Mouse (Mus musculus): ENCODE measurements around the gene Tiam1.

Gene Tiam1

DNA sequence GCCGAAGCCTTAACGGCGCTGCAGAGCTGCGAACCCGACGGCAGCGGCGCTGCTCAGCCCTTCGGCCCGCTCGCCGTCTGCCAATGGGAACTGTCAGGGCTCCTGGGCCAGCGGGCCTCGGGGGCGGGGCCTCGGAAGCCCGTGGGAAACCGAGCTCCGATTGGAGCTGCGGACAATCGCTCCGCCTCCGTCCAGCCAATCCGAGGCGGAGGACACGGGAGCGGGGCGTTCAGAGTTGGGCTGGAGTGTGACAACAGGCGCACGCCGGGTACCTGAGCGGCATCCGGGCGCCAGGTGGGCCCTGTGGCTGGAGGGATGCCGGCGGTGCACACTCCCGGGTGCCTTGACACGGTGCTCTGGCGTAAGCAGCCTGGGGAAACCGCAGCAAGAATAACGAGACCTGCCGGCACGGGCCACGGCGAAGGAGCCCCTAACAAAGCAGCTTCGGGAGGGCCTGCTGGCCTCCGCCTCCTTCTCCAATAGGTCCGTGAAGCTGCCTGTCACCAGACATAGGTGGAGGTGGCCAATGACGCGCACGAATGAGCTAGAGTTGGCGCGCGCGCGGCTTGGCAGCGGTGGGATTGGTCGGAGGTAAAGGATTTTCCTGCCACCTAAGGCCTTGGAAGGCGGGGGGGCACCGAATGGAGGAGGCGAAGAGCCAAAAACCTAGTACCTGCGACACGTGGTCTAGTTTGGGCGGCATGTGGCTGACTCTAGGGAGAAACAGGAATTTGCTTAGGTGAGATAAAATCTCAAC is at the start of gene Tiam1:
Gene Tiam1 (minus strand): TSS at position 10 of the 757 bp plus-strand sequence.
- peak; percentile 99 for DNase-seq (ENCODE audit: low read depth, low spot score)

- no peak for DNase-seq (ENCODE audit: low read depth, low spot score)
Measured at GRCm38 (mm10) chr16:90191289-90191688, 47.7 kb upstream of the Tiam1 start.

- peak; percentile 81 for DNase-seq (ENCODE audit: low read depth, low spot score)
Measured at GRCm38 (mm10) chr16:90187453-90187852, 43.9 kb upstream of the Tiam1 start.

- peak; percentile 88 for DNase-seq (ENCODE audit: low read depth, low spot score)
Measured at GRCm38 (mm10) chr16:90185928-90186588, 42.5 kb upstream of the Tiam1 start.

DNA sequence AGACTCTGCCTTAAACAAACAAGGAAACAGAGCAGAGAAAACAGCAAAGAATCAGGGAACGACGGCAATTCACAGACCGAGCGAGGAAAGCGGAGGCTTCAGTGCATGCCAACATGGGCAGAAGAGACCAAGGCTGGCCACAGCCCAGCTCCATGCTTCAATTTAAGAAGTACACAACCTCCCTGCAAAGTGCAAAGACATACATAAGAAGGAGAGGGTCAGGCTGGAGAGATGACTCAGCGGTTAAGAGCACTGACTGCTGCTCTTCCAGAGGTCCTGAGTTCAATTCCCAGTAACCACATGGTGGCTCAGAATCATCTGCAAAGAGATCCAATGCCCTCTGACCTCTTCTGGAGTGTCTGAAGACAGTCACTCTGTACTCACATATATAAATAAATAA is 40.6 kb upstream of the Tiam1 start:
- DNase-seq (ENCODE audit: low read depth, low spot score): no peak

GRCm38 (mm10) chr16:90181673-90182072 is 38.1 kb upstream of the Tiam1 start:
- DNase-seq (ENCODE audit: low read depth, low spot score): no peak

GRCm38 (mm10) chr16:90180975-90181374 is 37.4 kb upstream of the Tiam1 start:
- no peak for DNase-seq (ENCODE audit: low read depth, low spot score)

DNA sequence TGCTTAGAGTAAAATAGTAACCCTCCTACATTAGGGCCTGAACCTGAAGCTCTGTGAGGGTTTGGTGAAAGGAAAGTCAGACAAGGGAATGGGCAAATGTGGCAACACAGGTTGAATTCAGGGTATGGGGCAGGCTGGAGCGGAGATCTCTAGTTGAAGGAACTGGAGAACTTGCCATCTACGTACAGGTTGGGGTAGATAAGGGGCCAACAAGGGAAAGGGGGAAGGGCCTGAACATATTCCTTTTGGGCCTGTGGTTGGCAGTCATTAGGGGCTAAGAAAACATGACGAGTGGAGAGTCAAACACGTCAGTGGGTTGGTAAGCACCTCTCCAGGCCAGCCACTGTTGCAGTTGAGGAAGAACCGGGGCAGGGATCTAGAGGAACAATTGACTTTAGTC is 36.3 kb upstream of the Tiam1 start:
- DNase-seq (ENCODE audit: low read depth, low spot score): no peak

DNA sequence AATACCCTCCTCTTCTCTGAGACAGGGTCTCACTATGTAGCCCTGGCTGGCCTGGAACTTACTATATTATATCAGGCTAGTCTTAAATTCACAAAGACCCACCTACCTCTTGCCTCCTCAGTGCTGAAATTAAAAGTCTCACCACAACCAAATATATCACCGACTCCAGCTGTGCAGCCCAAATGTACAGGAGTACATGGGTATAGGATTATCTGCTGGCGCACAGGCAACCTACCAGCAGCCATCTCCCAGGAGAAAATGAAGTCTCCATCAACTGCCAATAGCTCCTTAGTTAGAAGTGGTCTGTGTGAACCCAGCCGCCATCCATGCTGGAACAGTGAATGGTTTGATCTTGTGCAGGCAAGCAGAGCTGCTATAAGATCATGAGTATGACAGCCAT is 34.8 kb upstream of the Tiam1 start:
- DNase-seq (ENCODE audit: low read depth, low spot score): no peak

- DNase-seq (ENCODE audit: low read depth, low spot score): no peak
Measured at GRCm38 (mm10) chr16:90177425-90177824, 33.9 kb upstream of the Tiam1 start.

- DNase-seq (ENCODE audit: low read depth, low spot score): peak; percentile 82
Measured at GRCm38 (mm10) chr16:90176472-90176871, 32.9 kb upstream of the Tiam1 start.

GRCm38 (mm10) chr16:90171416-90171815 is 27.8 kb upstream of the Tiam1 start:
- DNase-seq (ENCODE audit: low read depth, low spot score): no peak

DNA sequence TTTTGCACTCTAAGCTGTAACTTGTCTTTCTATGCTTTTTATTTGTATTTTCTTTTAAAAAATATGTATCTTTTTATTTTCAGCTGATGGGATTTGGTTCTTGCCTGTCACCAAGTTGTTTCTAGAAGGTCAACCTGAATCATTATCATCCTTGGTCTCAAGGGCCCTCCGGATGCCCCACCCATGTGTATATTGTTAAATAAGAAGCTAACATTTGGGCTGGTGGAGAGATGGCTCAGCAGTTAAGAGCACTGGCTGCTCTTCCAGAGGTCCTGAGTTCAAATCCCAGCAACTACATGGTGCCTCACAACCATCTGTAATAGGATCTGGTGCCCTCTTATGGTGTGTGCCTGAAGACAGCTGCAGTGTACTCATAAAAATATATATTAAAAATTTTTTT is 27.1 kb upstream of the Tiam1 start:
- no peak for DNase-seq (ENCODE audit: low read depth, low spot score)

- no peak for DNase-seq (ENCODE audit: low read depth, low spot score)
Measured at GRCm38 (mm10) chr16:90169863-90170630, 26.5 kb upstream of the Tiam1 start.

DNA sequence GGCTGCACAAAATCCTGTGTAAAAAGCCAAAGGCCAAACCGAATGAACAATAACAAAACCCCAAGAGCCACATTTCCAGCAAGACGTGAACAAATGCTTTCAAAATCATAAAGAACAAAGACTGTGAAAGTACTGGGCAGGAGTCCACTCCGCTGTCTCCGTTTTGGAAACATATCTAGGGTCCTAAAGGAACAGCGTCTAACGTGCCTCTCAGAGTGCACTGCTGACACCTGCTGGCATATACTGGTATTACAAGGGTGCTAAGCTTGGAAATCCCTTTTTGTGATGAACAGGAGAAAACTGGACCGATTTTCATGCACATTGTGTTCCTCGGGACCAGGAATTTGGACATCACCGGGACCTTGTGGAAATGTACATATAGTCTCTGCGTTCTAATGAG is 24.1 kb upstream of the Tiam1 start:
- DNase-seq (ENCODE audit: low read depth, low spot score): peak; percentile 86

DNA sequence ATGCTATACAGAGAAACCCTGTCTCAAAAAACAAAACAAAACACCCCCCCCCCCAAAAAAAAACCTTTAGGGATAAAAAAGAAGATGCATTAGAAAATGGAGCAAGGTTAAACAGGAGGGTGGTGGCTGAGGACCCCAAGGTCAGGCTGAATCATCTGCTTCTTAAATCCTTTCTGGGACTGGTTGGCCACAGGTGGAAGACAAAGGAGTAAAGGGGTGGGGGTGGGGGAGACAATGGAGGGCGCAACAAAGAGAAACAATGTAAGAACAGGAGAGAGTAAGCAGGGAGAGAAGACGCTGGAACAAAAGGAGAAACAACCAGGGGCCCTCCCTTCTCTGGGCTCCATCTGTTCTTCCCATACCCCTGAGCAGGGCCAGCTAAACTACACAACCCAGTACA is 21.9 kb upstream of the Tiam1 start:
- peak; percentile 96 for DNase-seq (ENCODE audit: low read depth, low spot score)

- no peak for DNase-seq (ENCODE audit: low read depth, low spot score)
Measured at GRCm38 (mm10) chr16:90164942-90165341, 21.4 kb upstream of the Tiam1 start.

GRCm38 (mm10) chr16:90155080-90155479 is 11.5 kb upstream of the Tiam1 start:
- DNase-seq (ENCODE audit: low read depth, low spot score): no peak

GRCm38 (mm10) chr16:90150820-90151219 is 7.3 kb upstream of the Tiam1 start:
- DNase-seq (ENCODE audit: low read depth, low spot score): peak; percentile 38

- no peak for DNase-seq (ENCODE audit: low read depth, low spot score)
Measured at GRCm38 (mm10) chr16:90150126-90150525, 6.6 kb upstream of the Tiam1 start.

DNA sequence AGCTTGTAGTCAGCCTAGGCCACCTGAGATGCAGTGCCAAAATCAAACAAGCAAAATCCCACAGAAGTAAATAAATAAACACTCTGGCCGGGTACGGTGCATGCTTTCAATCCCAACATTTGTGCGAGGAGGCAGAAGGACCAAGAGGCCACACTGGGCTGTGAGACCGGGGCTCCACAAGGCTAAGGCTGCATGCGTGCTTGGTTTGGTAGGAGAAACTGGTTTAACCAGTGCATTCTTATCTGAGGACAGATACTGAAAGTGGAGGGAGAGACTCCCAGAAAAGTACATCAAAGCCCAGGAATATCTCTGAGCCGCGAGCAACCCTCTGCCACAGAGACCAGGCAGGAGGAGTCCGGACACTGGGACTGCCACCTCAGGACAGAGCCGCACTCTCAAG is 5.8 kb upstream of the Tiam1 start:
- no peak for DNase-seq (ENCODE audit: low read depth, low spot score)

GRCm38 (mm10) chr16:90145244-90145643 is 1.7 kb upstream of the Tiam1 start:
- no peak for DNase-seq (ENCODE audit: low read depth, low spot score)
